Mouse (Mus musculus): ENCODE measurements around the gene Eya2.

Eya2 gene

GRCm38 (mm10) chr2:165593763-165594162 lies 1.1 kb upstream of the Eya2 start:
- in situ Hi-C loops (cut with MboI, MseI), result no loop called here

- in situ Hi-C loops (cut with MboI, MseI), result no loop called here
These were observed 841 bp downstream of the Eya2 start for GRCm38 (mm10) chr2:165595676-165596070.

- in situ Hi-C loops (cut with MboI, MseI), result no loop called here
These were observed 1.3 kb downstream of the Eya2 start for GRCm38 (mm10) chr2:165596141-165596540.

- in situ Hi-C loops (cut with MboI, MseI), result no loop called here
These were observed 2.7 kb downstream of the Eya2 start for GRCm38 (mm10) chr2:165597536-165597935.

GRCm38 (mm10) chr2:165598139-165598538 lies 3.3 kb downstream of the Eya2 start:
- in situ Hi-C loops (cut with MboI, MseI), result no loop called here

GRCm38 (mm10) chr2:165599566-165599965 lies 4.7 kb downstream of the Eya2 start:
- in situ Hi-C loops (cut with MboI, MseI), result no loop called here

- in situ Hi-C loops (cut with MboI, MseI), result no loop called here
These were observed 6.1 kb downstream of the Eya2 start for GRCm38 (mm10) chr2:165600926-165601325.

GRCm38 (mm10) chr2:165601605-165602004 lies 6.8 kb downstream of the Eya2 start:
- in situ Hi-C loops (cut with MboI, MseI), result no loop called here

GRCm38 (mm10) chr2:165603775-165604174 lies 8.9 kb downstream of the Eya2 start:
- in situ Hi-C loops (cut with MboI, MseI), result no loop called here

- in situ Hi-C loops (cut with MboI, MseI), result no loop called here
These were observed 16.9 kb downstream of the Eya2 start for GRCm38 (mm10) chr2:165611551-165612253.

- in situ Hi-C loops (cut with MboI, MseI), result no loop called here
These were observed 19.0 kb downstream of the Eya2 start for GRCm38 (mm10) chr2:165613741-165614339.

GRCm38 (mm10) chr2:165621488-165621887 lies 26.7 kb downstream of the Eya2 start:
- in situ Hi-C loops (cut with MboI, MseI), result no loop called here

- in situ Hi-C loops (cut with MboI, MseI), result no loop called here
These were observed 27.8 kb downstream of the Eya2 start for GRCm38 (mm10) chr2:165622596-165622995.

- in situ Hi-C loops (cut with MboI, MseI), result no loop called here
These were observed 32.0 kb downstream of the Eya2 start for GRCm38 (mm10) chr2:165626826-165627225.

- in situ Hi-C loops (cut with MboI, MseI), result no loop called here
These were observed 33.1 kb downstream of the Eya2 start for GRCm38 (mm10) chr2:165627974-165628373.

GRCm38 (mm10) chr2:165629900-165630299 lies 35.1 kb downstream of the Eya2 start:
- in situ Hi-C loops (cut with MboI, MseI), result no loop called here

- in situ Hi-C loops (cut with MboI, MseI), result no loop called here
These were observed 38.4 kb downstream of the Eya2 start for GRCm38 (mm10) chr2:165633011-165633785.

GRCm38 (mm10) chr2:165634481-165634880 lies 39.6 kb downstream of the Eya2 start:
- in situ Hi-C loops (cut with MboI, MseI), result no loop called here

GRCm38 (mm10) chr2:165639075-165639755 lies 44.4 kb downstream of the Eya2 start:
- in situ Hi-C loops (cut with MboI, MseI), result no loop called here

GRCm38 (mm10) chr2:165641909-165642505 lies 47.2 kb downstream of the Eya2 start:
- in situ Hi-C loops (cut with MboI, MseI), result no loop called here

GRCm38 (mm10) chr2:165643596-165643995 lies 48.8 kb downstream of the Eya2 start:
- in situ Hi-C loops (cut with MboI, MseI), result no loop called here

- in situ Hi-C loops (cut with MboI, MseI), result no loop called here
These were observed 49.2 kb downstream of the Eya2 start for GRCm38 (mm10) chr2:165644057-165644456.
